Mouse (Mus musculus) brown adipose tissue, adult 24 weeks (tissue): ENCODE results near the gene Mapk1. TPM values are rescaled to one million over a fixed set of nuclear protein-coding genes. Genes with fewer than 3 reads are reported as not detected.

Source experiments
- H3K27ac ChIP-seq: fragments of 200-500 bp; replicated peaks from 2 replicates; pipeline ENCODE4 v1.5.1; 2012; ENCODE audit warnings: low read depth, mild to moderate bottlenecking, low read length
- H3K4me1 ChIP-seq: fragments of 200-500 bp; 2 replicates; pipeline ENCODE4 v1.6.1; 2012; ENCODE audit warnings: low read length, mixed read lengths; ENCODE audit not compliant: control insufficient read depth, insufficient read depth, insufficient read length
- H3K4me3 ChIP-seq: fragments of 200-500 bp; 2 replicates; pipeline ENCODE4 v1.5.1; 2012; ENCODE audit warnings: low read depth, mild to moderate bottlenecking, low read length, moderate library complexity; ENCODE audit not compliant: insufficient read depth
- polyA plus RNA-seq: library from polyadenylated mRNA; stranded (reverse); fragments of >200 nt; gene quantifications from 2 replicates; pipeline ENCODE4 v1.2.4, GENCODE M21; 2012; ENCODE audit not compliant: missing spikeins, insufficient read depth, insufficient read length

Gene Mapk1
- polyA plus RNA-seq, result 76.5 and 81.1 TPM in 2 replicates

- H3K4me1 ChIP-seq, result peaks cover 3% of the 10 kb centered on the region; the same call in 1 of the 2 replicates
- H3K27ac ChIP-seq, result peak within 1 kb of the TSS; percentile 83
- H3K4me3 ChIP-seq, result peak within 1 kb of the TSS; percentile 99
Observed at GRCm38 (mm10) chr16:16983131-16983533, at the start of gene Mapk1. Gene Mapk1, plus strand, starts transcription at chr16:16983382.

DNA sequence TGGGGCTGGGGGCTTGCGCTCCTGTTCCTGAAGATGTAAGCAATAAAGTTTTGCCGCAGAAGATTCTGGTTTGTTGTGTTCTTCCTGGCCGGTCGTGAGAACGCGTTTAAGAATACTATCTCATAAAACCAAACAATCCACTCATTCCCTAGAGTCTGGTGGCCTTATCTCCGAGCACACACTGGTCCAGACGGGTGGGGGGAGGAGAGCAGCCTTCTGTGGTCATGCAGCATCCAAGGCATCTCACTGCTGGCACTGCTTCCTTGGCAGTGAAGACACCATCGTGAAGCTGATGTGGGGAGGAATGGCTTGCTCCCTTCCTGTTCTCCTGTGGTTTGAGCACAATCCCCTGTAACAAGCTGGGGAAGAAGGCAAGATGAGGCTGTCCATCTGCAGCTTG, 43.6 kb upstream of the Mapk1 start:
- no peak overlapping the region for H3K4me3 ChIP-seq
- no peak overlapping the region for H3K27ac ChIP-seq
- H3K4me1 ChIP-seq, result no peaks in the 10 kb centered on the region

DNA sequence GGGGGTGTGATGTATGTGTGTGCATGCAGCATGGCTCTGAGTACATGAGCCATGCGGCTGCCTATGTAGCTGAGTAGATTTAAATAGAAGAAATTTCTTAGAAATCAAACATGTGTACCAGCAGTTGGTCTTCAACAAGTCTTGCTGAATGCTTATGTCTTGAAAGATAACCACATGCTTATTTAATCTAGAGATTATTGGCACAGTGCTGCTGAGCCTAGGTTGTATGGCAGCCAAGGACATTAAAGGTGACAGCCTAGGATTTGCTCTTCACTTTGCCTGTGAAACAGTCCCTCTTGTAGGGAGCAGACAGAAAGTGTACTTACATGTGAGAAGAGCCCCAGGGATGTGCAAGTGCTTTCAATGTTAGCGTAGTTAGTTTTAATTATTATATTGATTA, 42.1 kb upstream of the Mapk1 start:
- Histone ChIP-seq H3K27ac (no peak overlapping the region), H3K4me1 (no peaks in the 10 kb centered on the region), H3K4me3 (no peak overlapping the region)

DNA sequence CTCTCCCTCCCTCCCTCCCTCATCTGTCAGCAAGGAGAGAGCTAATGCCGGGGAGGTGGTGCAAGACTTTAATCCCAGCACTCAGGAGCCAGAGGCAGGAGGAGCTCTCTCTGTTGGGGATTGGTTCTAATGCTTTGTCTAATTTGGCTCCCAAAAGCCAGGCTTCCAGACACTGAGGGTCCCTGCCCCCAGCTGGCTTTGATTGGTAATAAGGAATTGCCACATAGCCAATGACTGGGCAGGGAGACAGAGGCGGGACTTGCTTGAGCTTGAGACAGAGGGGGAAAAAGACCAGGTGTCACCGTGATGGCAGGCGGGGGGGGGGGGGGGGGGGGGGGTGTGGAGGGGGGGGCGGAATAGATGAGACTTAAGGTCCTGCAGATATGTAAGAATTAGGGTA, 24.6 kb upstream of the Mapk1 start:
- Histone ChIP-seq H3K4me3 (no peak overlapping the region), H3K4me1 (no peaks in the 10 kb centered on the region), H3K27ac (no peak overlapping the region)

DNA sequence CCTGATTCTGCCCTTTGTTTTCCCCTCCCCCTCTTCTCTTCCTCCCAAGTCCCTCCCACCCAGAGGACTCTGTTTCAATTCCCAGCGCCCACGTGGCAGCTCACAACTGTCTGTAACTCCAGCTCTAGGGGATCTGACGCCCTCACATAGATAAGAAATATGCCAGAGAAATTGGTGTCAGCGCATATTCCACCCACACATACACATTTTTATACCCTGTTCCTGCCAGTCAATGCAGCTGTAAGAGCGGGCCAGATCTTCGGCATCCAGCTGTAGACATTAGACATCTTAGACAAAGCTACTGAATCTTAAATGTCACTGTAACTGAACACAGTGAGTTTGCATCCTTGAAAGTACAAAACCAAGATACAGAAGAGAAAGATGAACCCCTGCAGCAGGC, 23.3 kb upstream of the Mapk1 start:
- Histone ChIP-seq H3K4me3 (no peak overlapping the region), H3K4me1 (no peaks in the 10 kb centered on the region), H3K27ac (no peak overlapping the region)

GRCm38 (mm10) chr16:16965149-16965548, 18.0 kb upstream of the Mapk1 start:
- no peak overlapping the region for H3K4me3 ChIP-seq
- no peak overlapping the region for H3K27ac ChIP-seq
- H3K4me1 ChIP-seq, result no peaks in the 10 kb centered on the region

GRCm38 (mm10) chr16:16966290-16966689, 16.9 kb upstream of the Mapk1 start:
- no peak overlapping the region for H3K27ac ChIP-seq
- H3K4me3 ChIP-seq, result no peak overlapping the region
- H3K4me1 ChIP-seq, result no peaks in the 10 kb centered on the region

DNA sequence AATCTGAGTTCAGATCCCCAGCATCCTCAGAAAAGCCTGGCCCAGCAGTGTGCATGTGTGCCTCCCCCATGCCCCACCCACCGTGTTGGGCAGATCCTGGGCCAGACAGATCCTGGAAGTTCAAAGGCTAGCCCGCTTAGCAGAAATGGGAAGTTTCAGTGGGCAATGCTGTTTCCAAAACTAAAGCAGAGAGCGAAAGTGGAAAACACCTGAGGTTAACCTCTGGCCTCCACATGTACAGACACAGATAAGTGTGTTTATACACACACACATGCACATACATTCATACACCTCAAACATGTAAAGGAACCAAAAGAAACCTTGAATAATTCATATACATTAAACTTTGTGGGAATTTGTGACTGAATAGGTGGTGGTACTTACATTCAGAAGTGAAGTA, 5.1 kb upstream of the Mapk1 start:
- Histone ChIP-seq H3K27ac (no peak overlapping the region), H3K4me3 (no peak overlapping the region), H3K4me1 (no peaks in the 10 kb centered on the region)

- H3K4me3 ChIP-seq, result no peak overlapping the region
- no peaks in the 10 kb centered on the region for H3K4me1 ChIP-seq
- no peak overlapping the region for H3K27ac ChIP-seq
Observed at GRCm38 (mm10) chr16:16978765-16979164, 4.4 kb upstream of the Mapk1 start.

GRCm38 (mm10) chr16:16982636-16983035, 546 bp upstream of the Mapk1 start:
- H3K4me1 ChIP-seq, result peaks cover 3% of the 10 kb centered on the region; the same call in 1 of the 2 replicates
- H3K27ac ChIP-seq, result no peak overlapping the region
- peak overlapping the region; percentile 99 for H3K4me3 ChIP-seq

- Histone ChIP-seq H3K4me1 (peaks cover 3% of the 10 kb centered on the region; the same call in 1 of the 2 replicates), H3K27ac (peak overlapping the region; percentile 83), H3K4me3 (peak overlapping the region; percentile 99)
Observed at GRCm38 (mm10) chr16:16983534-16984422, 596 bp downstream of the Mapk1 start.

- no peak overlapping the region for H3K27ac ChIP-seq
- H3K4me1 ChIP-seq, result peaks cover 7% of the 10 kb centered on the region; the same call in 1 of the 2 replicates
- no peak overlapping the region for H3K4me3 ChIP-seq
Observed at GRCm38 (mm10) chr16:16984423-16984941, 1.3 kb downstream of the Mapk1 start.

DNA sequence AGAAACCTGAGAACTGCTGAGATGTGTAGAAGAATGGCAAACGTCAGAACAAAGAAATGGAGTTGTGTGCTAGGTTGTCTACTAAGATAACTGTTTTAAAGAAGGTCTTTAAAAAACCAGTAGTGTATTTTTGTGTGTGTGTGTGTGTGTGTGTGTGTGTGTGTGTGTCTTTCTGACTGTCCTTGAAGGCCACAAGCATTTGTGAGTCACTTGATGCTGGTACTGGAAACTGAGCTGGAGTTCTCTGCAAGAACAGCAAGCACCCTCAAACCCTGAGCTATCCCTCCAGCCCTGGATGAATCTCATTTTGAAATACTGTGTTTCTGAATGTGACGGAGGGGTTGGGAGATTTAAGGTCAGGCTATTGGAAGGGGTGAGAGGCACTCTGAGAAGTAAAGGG, 4.1 kb downstream of the Mapk1 start:
- Histone ChIP-seq H3K4me3 (no peak overlapping the region), H3K27ac (no peak overlapping the region), H3K4me1 (peaks cover 15% of the 10 kb centered on the region; the same call in 1 of the 2 replicates)

- peaks cover 17% of the 10 kb centered on the region for H3K4me1 ChIP-seq
Observed at GRCm38 (mm10) chr16:16988842-16989241, 5.7 kb downstream of the Mapk1 start.

GRCm38 (mm10) chr16:16990021-16990420, 6.8 kb downstream of the Mapk1 start:
- Histone ChIP-seq H3K4me3 (no peak overlapping the region), H3K4me1 (peaks cover 23% of the 10 kb centered on the region), H3K27ac (no peak overlapping the region)

More at GRCm38 (mm10) chr16:16988842-16989241, 5.7 kb downstream of the Mapk1 start:
- H3K4me3 ChIP-seq, result no peak overlapping the region
- no peak overlapping the region for H3K27ac ChIP-seq
